Comparison of ENCODE assay signal across 15 mouse cellular contexts in genomic region chr1:180460721-180461120, GRCm38 (mm10). TPM values are rescaled to one million over a fixed set of nuclear protein-coding genes. Genes with fewer than 3 reads are reported as not detected.
DNase-seq lines count a peak whose midpoint lies in the region; ATAC-seq lines count a peak whose summit lies in the region.
"Had no signal": no experiment of that assay in that cellular context is flagged by ENCODE, and none has a peak within 500 bp of the region (broad histone marks: within the 10 kb centered on the region; RNA-seq: fewer than 3 reads in every experiment).

No protein-coding gene starts in this region.

- H3K27ac ChIP-seq in midbrain, embryonic 14.5 days (replicated peaks; ENCODE audit: low read depth, low read length), result no peak overlapping the region
- no peak overlapping the region for H3K27ac ChIP-seq in midbrain, embryonic 13.5 days
- H3K27ac ChIP-seq in midbrain, embryonic 15.5 days, result 0 out of 2 replicates have a peak overlapping the region, but pooled peaks have one; percentile 44
- H3K27ac ChIP-seq: forebrain, embryonic 12.5 days; heart, embryonic 15.5 days had no signal

- H3K9ac ChIP-seq in midbrain, embryonic 14.5 days (replicated peaks; ENCODE audit: low read length), result no peak overlapping the region
- H3K9ac ChIP-seq in midbrain, embryonic 13.5 days (replicated peaks), result no peak overlapping the region
- H3K9ac ChIP-seq in midbrain, embryonic 15.5 days, result no peak overlapping the region
- H3K9ac ChIP-seq: forebrain, embryonic 12.5 days; heart, embryonic 15.5 days had no signal

- H3K27me3 ChIP-seq in midbrain, embryonic 14.5 days (ENCODE audit: control insufficient read depth, insufficient read depth, low read length), result no peaks in the 10 kb centered on the region
- H3K27me3 ChIP-seq in midbrain, embryonic 13.5 days, result no peaks in the 10 kb centered on the region
- no peaks in the 10 kb centered on the region for H3K27me3 ChIP-seq in midbrain, embryonic 15.5 days (replicated peaks)
- H3K27me3 ChIP-seq: CH12.LX; forebrain, embryonic 12.5 days had no signal

- no peak for ATAC-seq in midbrain, embryonic 14.5 days (ENCODE audit: low FRiP score, low TSS enrichment)
- ATAC-seq in midbrain, embryonic 13.5 days, result no peak
- ATAC-seq in midbrain, embryonic 15.5 days (replicated peaks), result peak; percentile 51; the same call in 1 of the 2 replicates
- ATAC-seq in erythroid progenitor cell, adult 5-6 weeks (replicated peaks; ENCODE audit: low FRiP score, poor library complexity, severe bottlenecking), result no peak

- WGBS in midbrain, embryonic 14.5 days, result 35% methylated on average over 5 of the region's 5 CpGs
- WGBS in midbrain, embryonic 13.5 days, result 34% methylated on average over 5 of the region's 5 CpGs
- WGBS in midbrain, embryonic 15.5 days, result 37% methylated on average over 5 of the region's 5 CpGs

- no peaks in the 10 kb centered on the region for H3K36me3 ChIP-seq in midbrain, embryonic 14.5 days (ENCODE audit: control insufficient read depth, insufficient read depth, low read length)
- no peaks in the 10 kb centered on the region for H3K36me3 ChIP-seq in midbrain, embryonic 13.5 days
- H3K36me3 ChIP-seq in midbrain, embryonic 15.5 days (replicated peaks), result no peaks in the 10 kb centered on the region
- H3K36me3 ChIP-seq: forebrain, embryonic 12.5 days; heart, embryonic 15.5 days had no signal

- H3K4me2 ChIP-seq in midbrain, embryonic 14.5 days (ENCODE audit: low read length), result no peak overlapping the region
- no peak overlapping the region for H3K4me2 ChIP-seq in midbrain, embryonic 13.5 days (replicated peaks)
- H3K4me2 ChIP-seq in midbrain, embryonic 15.5 days, result no peak overlapping the region
- H3K4me2 ChIP-seq: forebrain, embryonic 12.5 days; heart, embryonic 15.5 days had no signal

- H3K4me1 ChIP-seq in midbrain, embryonic 14.5 days (ENCODE audit: control insufficient read depth, insufficient read depth, low read length), result peaks cover 15% of the 10 kb centered on the region; the same call in 1 of the 2 replicates
- H3K4me1 ChIP-seq in midbrain, embryonic 13.5 days (replicated peaks), result peaks cover 29% of the 10 kb centered on the region
- peaks cover 29% of the 10 kb centered on the region for H3K4me1 ChIP-seq in midbrain, embryonic 15.5 days

- peak; percentile 49 for DNase-seq in kidney, postnatal 10 days
- DNase-seq in kidney, adult 18-20 months, result no peak
- DNase-seq in midbrain, embryonic 14.5 days, result peak; percentile 38
- no peak for DNase-seq in spleen, adult 12 weeks (ENCODE audit: low spot score)
- DNase-seq: cerebellum, postnatal 10 days; left cerebral cortex, postnatal 4 days; lung, adult 2 months; right cerebral cortex, postnatal 25 days had no signal

- H3K4me3 ChIP-seq in midbrain, embryonic 14.5 days (replicated peaks; ENCODE audit: low read depth, low read length), result no peak overlapping the region
- H3K4me3 ChIP-seq in midbrain, embryonic 13.5 days (replicated peaks), result no peak overlapping the region
- H3K4me3 ChIP-seq in midbrain, embryonic 15.5 days, result no peak overlapping the region
- H3K4me3 ChIP-seq: forebrain, embryonic 12.5 days; heart, embryonic 15.5 days had no signal

- no peaks in the 10 kb centered on the region for H3K9me3 ChIP-seq in midbrain, embryonic 14.5 days (ENCODE audit: control insufficient read depth, low read length)
- no peaks in the 10 kb centered on the region for H3K9me3 ChIP-seq in midbrain, embryonic 13.5 days
- no peaks in the 10 kb centered on the region for H3K9me3 ChIP-seq in midbrain, embryonic 15.5 days
- H3K9me3 ChIP-seq: forebrain, embryonic 12.5 days; heart, embryonic 15.5 days had no signal

RNA-seq across cellular contexts. Expression of gene Stum, which starts 22.6 kb away (rescaled TPM):
- 6.4 and 7.2 TPM in 2 replicates for polyA plus RNA-seq in midbrain, embryonic 14.5 days (2014; fragmentation: Nextera tagmentation; extraction: Ambion mirVana)
- polyA plus RNA-seq in midbrain, embryonic 13.5 days (2015; fragmentation: Nextera tagmentation; extraction: Ambion mirVana), result 1.6 and 1.7 TPM in 2 replicates
- polyA plus RNA-seq in midbrain, embryonic 15.5 days (2015; fragmentation: Nextera tagmentation; extraction: Ambion mirVana), result 7.2 and 9.3 TPM in 2 replicates
- total RNA-seq in erythroid progenitor cell, adult 5-6 weeks (2015; ENCODE audit: low replicate concordance), result not detected in 2 replicates
- total RNA-seq in erythroid progenitor cell, adult 5-6 weeks (2017; ENCODE audit: low replicate concordance), result not detected in 2 replicates
- total RNA-seq: monocyte, adult 5-6 weeks had no signal

Comparison
In these comparisons a context has a peak if more than half of its experiments do, and no peak if none do; other contexts are left out.
1. DNase-seq: peak in kidney, postnatal 10 days (single experiment) and midbrain, embryonic 14.5 days (single experiment); none in kidney, adult 18-20 months (single experiment) and spleen, adult 12 weeks (single experiment).